Mouse (Mus musculus): ENCODE measurements at regions not wholly inside any gene's neighbourhood (a gene's known extent, or its start where the extent isn't known, plus 50 kb on each side); places are given as distances from the start of the nearest gene placed in this dataset.

DNA sequence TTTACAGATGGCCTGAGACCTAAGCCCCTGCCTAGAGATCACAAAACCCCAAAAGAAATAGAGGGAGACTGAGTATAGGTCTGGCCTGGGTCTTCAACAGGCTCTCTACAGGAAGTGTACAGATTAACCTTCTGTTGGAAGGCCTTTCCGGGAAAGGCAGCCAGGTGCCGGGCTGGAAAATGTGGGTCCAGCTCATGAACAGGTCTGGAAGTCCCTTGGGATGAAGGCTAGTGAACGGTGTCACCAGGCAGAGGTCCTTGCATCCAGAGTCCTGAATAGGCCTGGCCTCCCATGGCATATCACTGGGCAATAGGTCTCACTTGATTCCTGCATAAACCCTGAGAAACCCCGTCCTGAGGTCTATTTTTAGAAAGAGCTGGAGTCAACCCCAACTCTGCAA lies 140.1 kb downstream of the Chst1 start:
- TF ChIP-seq POLR2A (IDR thresholded peaks at IDR 0.05; ENCODE audit: insufficient read depth, low read depth, low read length) (no peak), CTCF (IDR thresholded peaks at IDR 0.05) (no peak), EP300 (IDR thresholded peaks at IDR 0.05; ENCODE audit: insufficient read depth, low read depth, low read length) (no peak)
